Mouse (Mus musculus) lung, postnatal 0 days (tissue): ENCODE results near the gene Kalrn. TPM values are rescaled to one million over a fixed set of nuclear protein-coding genes. Genes with fewer than 3 reads are reported as not detected.
A peak's percentile ranks its signal among the peaks of the same experiment; 100 is the strongest.

Experiments
- ATAC-seq: fragments of 200-750 bp; cut with Nextera tagmentation; 2 replicates; pipeline ENCODE4 v1.8.0; 2017; ENCODE audit warnings: moderate library complexity
- DNase-seq: peaks from one replicate; pipeline ENCODE4 v3.0.0-alpha.2; 2016; ENCODE audit warnings: low spot score
- H3K27ac ChIP-seq: fragments of 300-500 bp; sonication (generic); 2 replicates; pipeline ENCODE4 v1.5.1; 2014; ENCODE audit warnings: antibody characterized with exemption, mild to moderate bottlenecking, low read length, mixed read lengths
- H3K27me3 ChIP-seq: fragments of 300-500 bp; sonication (generic); replicated peaks from 2 replicates; pipeline ENCODE4 v1.6.1; 2014; ENCODE audit warnings: low read length, mixed read lengths; ENCODE audit not compliant: insufficient read depth
- H3K36me3 ChIP-seq: fragments of 300-500 bp; sonication (generic); 2 replicates; pipeline ENCODE4 v1.6.1; 2014; ENCODE audit warnings: low read length, mixed read lengths; ENCODE audit not compliant: insufficient read depth
- H3K4me1 ChIP-seq: fragments of 300-500 bp; sonication (generic); 2 replicates; pipeline ENCODE4 v1.6.1; 2014; ENCODE audit warnings: antibody characterized with exemption, low read depth, low read length, mixed read lengths; ENCODE audit not compliant: insufficient read depth
- H3K4me2 ChIP-seq: fragments of 300-500 bp; sonication (generic); replicated peaks from 2 replicates; pipeline ENCODE4 v1.6.1; 2014; ENCODE audit warnings: low read depth, mild to moderate bottlenecking, low read length, moderate library complexity, mixed read lengths
- H3K4me3 ChIP-seq: fragments of 300-500 bp; sonication (generic); 2 replicates; pipeline ENCODE4 v1.5.1; 2014; ENCODE audit warnings: low read depth, low read length
- H3K9ac ChIP-seq: fragments of 300-500 bp; sonication (generic); replicated peaks from 2 replicates; pipeline ENCODE4 v1.6.1; 2014; ENCODE audit warnings: low read depth, mild to moderate bottlenecking
- H3K9me3 ChIP-seq: fragments of 300-500 bp; sonication (generic); 2 replicates; pipeline ENCODE4 v1.6.1; 2016; ENCODE audit warnings: low read length, mixed read lengths
- CTCF ChIP-seq: IDR thresholded peaks from 2 replicates; pipeline ENCODE4 v1.5.1; 2016; ENCODE audit warnings: antibody characterized with exemption, mild to moderate bottlenecking
- EP300 ChIP-seq: IDR thresholded peaks from 2 replicates; pipeline ENCODE4 v1.6.1; 2016; ENCODE audit warnings: antibody characterized with exemption, mild to moderate bottlenecking, control low read depth
- WGBS: fragments of 180-500 bp; shearing (Covaris S2); extraction: QIAGEN DNeasy Blood & Tissue Kit; methylation state at CpG from one replicate; pipeline ENCODE4 v1.1.7; 2014; 5-methylcytosine and 5-hydroxymethylcytosine counted together
- polyA plus RNA-seq: library from polyadenylated mRNA; unstranded; fragments of >200 nt; fragmentation: Nextera tagmentation; extraction: Ambion mirVana; gene quantifications from 2 replicates; pipeline ENCODE4 v1.2.1, GENCODE M21; 2015

Kalrn gene
- 12.7 and 13.6 TPM in 2 replicates for polyA plus RNA-seq

GRCm38 (mm10) chr16:34573151-34573802, at the start of gene Kalrn:
TSS of gene Kalrn (minus strand) at chr16:34573532.
- Histone ChIP-seq H3K9me3 (no peaks in the 10 kb centered on the region), H3K27me3 (peaks cover 2% of the 10 kb centered on the region; the same call in 1 of the 2 replicates), H3K4me2 (peak within 1 kb of the TSS; percentile 97), H3K9ac (peak within 1 kb of the TSS; percentile 55), H3K4me3 (peak within 1 kb of the TSS; percentile 79), H3K27ac (peak within 1 kb of the TSS; percentile 73), H3K36me3 (no peaks in the 10 kb centered on the region), H3K4me1 (peaks cover 3% of the 10 kb centered on the region; the same call in 1 of the 2 replicates)
- DNase-seq (peak; percentile 96), ATAC-seq (peak; percentile 97)
- WGBS, result under 1% methylated on average over 21 of the region's 84 CpGs
- no peak for TF ChIP-seq EP300
- peak; percentile 79 for TF ChIP-seq CTCF

GRCm38 (mm10) chr16:34614021-34614420, 40.7 kb upstream of the Kalrn start:
- no peaks in the 10 kb centered on the region for H3K27me3 ChIP-seq
- TF ChIP-seq CTCF, result no peak
- no peak for TF ChIP-seq EP300
- H3K4me3 ChIP-seq, result no peak overlapping the region
- no peak overlapping the region for H3K27ac ChIP-seq
- ATAC-seq, result no peak
- 69% methylated on average over 2 of the region's 2 CpGs for WGBS
- H3K36me3 ChIP-seq, result no peaks in the 10 kb centered on the region
- H3K9me3 ChIP-seq, result no peaks in the 10 kb centered on the region
- DNase-seq, result no peak
- H3K9ac ChIP-seq, result no peak overlapping the region
- no peaks in the 10 kb centered on the region for H3K4me1 ChIP-seq
- no peak overlapping the region for H3K4me2 ChIP-seq

- H3K27me3 ChIP-seq, result no peaks in the 10 kb centered on the region
- H3K27ac ChIP-seq, result no peak overlapping the region
- H3K4me1 ChIP-seq, result no peaks in the 10 kb centered on the region
- H3K9me3 ChIP-seq, result no peaks in the 10 kb centered on the region
- H3K4me3 ChIP-seq, result no peak overlapping the region
- no peak overlapping the region for H3K4me2 ChIP-seq
- TF ChIP-seq EP300 (no peak), CTCF (no peak)
- no peaks in the 10 kb centered on the region for H3K36me3 ChIP-seq
- 52% methylated on average over 1 of the region's 1 CpGs for WGBS
- H3K9ac ChIP-seq, result no peak overlapping the region
- no peak for DNase-seq
- no peak for ATAC-seq
Observed at GRCm38 (mm10) chr16:34610137-34610536, 36.8 kb upstream of the Kalrn start.

GRCm38 (mm10) chr16:34605679-34606078, 32.3 kb upstream of the Kalrn start:
- H3K36me3 ChIP-seq, result no peaks in the 10 kb centered on the region
- DNase-seq (peak; percentile 76), ATAC-seq (peak; percentile 71)
- H3K9me3 ChIP-seq, result no peaks in the 10 kb centered on the region
- H3K4me3 ChIP-seq, result no peak overlapping the region
- 22% methylated on average over 3 of the region's 3 CpGs for WGBS
- H3K27ac ChIP-seq, result no peak overlapping the region
- H3K4me1 ChIP-seq, result no peaks in the 10 kb centered on the region
- no peaks in the 10 kb centered on the region for H3K27me3 ChIP-seq
- no peak overlapping the region for H3K4me2 ChIP-seq
- no peak overlapping the region for H3K9ac ChIP-seq
- TF ChIP-seq EP300 (no peak), CTCF (peak; percentile 81)

GRCm38 (mm10) chr16:34603854-34604253, 30.5 kb upstream of the Kalrn start:
- WGBS, result 59% methylated on average over 6 of the region's 6 CpGs
- TF ChIP-seq CTCF (no peak), EP300 (no peak)
- no peak overlapping the region for H3K4me2 ChIP-seq
- DNase-seq (no peak), ATAC-seq (no peak)
- no peaks in the 10 kb centered on the region for H3K4me1 ChIP-seq
- no peak overlapping the region for H3K4me3 ChIP-seq
- no peaks in the 10 kb centered on the region for H3K27me3 ChIP-seq
- no peak overlapping the region for H3K27ac ChIP-seq
- no peak overlapping the region for H3K9ac ChIP-seq
- no peaks in the 10 kb centered on the region for H3K9me3 ChIP-seq
- no peaks in the 10 kb centered on the region for H3K36me3 ChIP-seq

- no peak for TF ChIP-seq EP300
- no peak for DNase-seq
Observed at GRCm38 (mm10) chr16:34603076-34603475, 29.7 kb upstream of the Kalrn start.

GRCm38 (mm10) chr16:34601954-34602353, 28.6 kb upstream of the Kalrn start:
- H3K27me3 ChIP-seq, result no peaks in the 10 kb centered on the region
- ATAC-seq, result no peak
- H3K9me3 ChIP-seq, result no peaks in the 10 kb centered on the region
- DNase-seq, result no peak
- no peak overlapping the region for H3K9ac ChIP-seq
- no peak overlapping the region for H3K4me2 ChIP-seq
- H3K36me3 ChIP-seq, result no peaks in the 10 kb centered on the region
- no peaks in the 10 kb centered on the region for H3K4me1 ChIP-seq
- TF ChIP-seq EP300 (no peak), CTCF (no peak)
- no peak overlapping the region for H3K4me3 ChIP-seq
- 63% methylated on average over 4 of the region's 4 CpGs for WGBS
- H3K27ac ChIP-seq, result no peak overlapping the region

More at GRCm38 (mm10) chr16:34603076-34603475, 29.7 kb upstream of the Kalrn start:
- Histone ChIP-seq H3K27ac (no peak overlapping the region), H3K4me3 (no peak overlapping the region), H3K4me2 (no peak overlapping the region), H3K4me1 (no peaks in the 10 kb centered on the region), H3K36me3 (no peaks in the 10 kb centered on the region), H3K9me3 (no peaks in the 10 kb centered on the region), H3K9ac (no peak overlapping the region), H3K27me3 (no peaks in the 10 kb centered on the region)
- ATAC-seq, result no peak
- 66% methylated on average over 4 of the region's 4 CpGs for WGBS
